Mouse (Mus musculus): ENCODE measurements at regions not wholly inside any gene's neighbourhood (a gene's known extent, or its start where the extent isn't known, plus 50 kb on each side); places are given as distances from the start of the nearest gene placed in this dataset.
"Not testable (repeated sequence)": the region's sequence is repeated elsewhere in the genome, so short reads cannot be mapped to it uniquely, and the experiment has no call there.

DNA sequence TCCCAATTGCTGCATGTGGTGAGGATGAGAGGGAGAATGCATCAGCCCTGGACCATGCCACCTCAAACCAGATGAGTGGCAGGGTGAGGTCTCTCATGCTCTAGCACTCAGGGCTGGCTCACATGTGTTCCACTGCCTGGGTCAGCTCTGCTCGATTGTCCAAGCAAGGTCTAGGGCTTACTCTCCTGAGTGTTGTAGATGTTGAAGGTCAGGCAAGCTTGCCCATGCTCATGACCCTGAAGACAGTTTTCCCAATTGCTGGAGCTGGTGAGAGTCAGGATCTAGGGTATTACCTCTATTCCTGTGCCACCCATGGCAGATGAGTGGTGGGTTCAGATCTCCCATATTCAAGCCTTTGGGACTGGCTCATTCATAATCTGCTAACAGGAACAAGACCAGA, 121.2 kb upstream of the Slitrk1 start:
- DNase-seq (ENCODE audit: extremely low read depth, insufficient read length, low spot score) = no peak

GRCm38 (mm10) chr14:108994919-108995318, 81.0 kb upstream of the Slitrk1 start:
- not testable (repeated sequence) for DNase-seq (ENCODE audit: extremely low read depth, insufficient read length, low spot score)

DNA sequence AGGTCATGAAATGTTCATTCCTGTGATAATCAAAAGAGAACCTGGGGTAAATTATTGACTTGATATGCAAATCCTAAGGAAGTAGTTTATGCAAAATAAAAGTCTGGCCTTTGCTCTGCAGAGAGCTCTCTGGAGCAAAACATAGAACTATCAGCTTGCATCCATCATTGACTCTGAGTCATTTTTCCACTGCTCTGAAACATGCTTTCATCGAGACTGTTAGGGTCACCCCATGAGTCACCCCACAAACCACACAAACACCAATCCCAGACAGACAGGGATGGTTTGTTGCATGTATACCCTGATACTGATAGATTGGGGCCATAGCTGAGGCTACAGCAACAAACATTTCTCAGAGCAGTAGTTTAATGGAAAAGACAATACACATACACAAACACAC, 62.9 kb upstream of the Slitrk1 start:
- DNase-seq (ENCODE audit: extremely low read depth, insufficient read length, low spot score) = peak; percentile 22

- DNase-seq (ENCODE audit: extremely low read depth, insufficient read length, low spot score) = peak; percentile 52
Measured at GRCm38 (mm10) chr14:108974036-108974435, 60.1 kb upstream of the Slitrk1 start.
